Mouse (Mus musculus) lung, postnatal 0 days (tissue): Measurements from ENCODE around the gene Gpr65. TPM values are rescaled to one million over a fixed set of nuclear protein-coding genes. Genes with fewer than 3 reads are reported as not detected.

Experiments used
- ATAC-seq: fragments of 200-750 bp; cut with Nextera tagmentation; 2 replicates; pipeline ENCODE4 v1.8.0; 2017; ENCODE audit warnings: moderate library complexity
- DNase-seq: peaks from one replicate; pipeline ENCODE4 v3.0.0-alpha.2; 2016; ENCODE audit warnings: low spot score
- H3K27ac ChIP-seq: fragments of 300-500 bp; sonication (generic); 2 replicates; pipeline ENCODE4 v1.5.1; 2014; ENCODE audit warnings: antibody characterized with exemption, mild to moderate bottlenecking, low read length, mixed read lengths
- H3K27me3 ChIP-seq: fragments of 300-500 bp; sonication (generic); replicated peaks from 2 replicates; pipeline ENCODE4 v1.6.1; 2014; ENCODE audit warnings: low read length, mixed read lengths; ENCODE audit not compliant: insufficient read depth
- H3K36me3 ChIP-seq: fragments of 300-500 bp; sonication (generic); 2 replicates; pipeline ENCODE4 v1.6.1; 2014; ENCODE audit warnings: low read length, mixed read lengths; ENCODE audit not compliant: insufficient read depth
- H3K4me1 ChIP-seq: fragments of 300-500 bp; sonication (generic); 2 replicates; pipeline ENCODE4 v1.6.1; 2014; ENCODE audit warnings: antibody characterized with exemption, low read depth, low read length, mixed read lengths; ENCODE audit not compliant: insufficient read depth
- H3K4me2 ChIP-seq: fragments of 300-500 bp; sonication (generic); replicated peaks from 2 replicates; pipeline ENCODE4 v1.6.1; 2014; ENCODE audit warnings: low read depth, mild to moderate bottlenecking, low read length, moderate library complexity, mixed read lengths
- H3K4me3 ChIP-seq: fragments of 300-500 bp; sonication (generic); 2 replicates; pipeline ENCODE4 v1.5.1; 2014; ENCODE audit warnings: low read depth, low read length
- H3K9ac ChIP-seq: fragments of 300-500 bp; sonication (generic); replicated peaks from 2 replicates; pipeline ENCODE4 v1.6.1; 2014; ENCODE audit warnings: low read depth, mild to moderate bottlenecking
- H3K9me3 ChIP-seq: fragments of 300-500 bp; sonication (generic); 2 replicates; pipeline ENCODE4 v1.6.1; 2016; ENCODE audit warnings: low read length, mixed read lengths
- CTCF ChIP-seq: IDR thresholded peaks from 2 replicates; pipeline ENCODE4 v1.5.1; 2016; ENCODE audit warnings: antibody characterized with exemption, mild to moderate bottlenecking
- EP300 ChIP-seq: IDR thresholded peaks from 2 replicates; pipeline ENCODE4 v1.6.1; 2016; ENCODE audit warnings: antibody characterized with exemption, mild to moderate bottlenecking, control low read depth
- WGBS: fragments of 180-500 bp; shearing (Covaris S2); extraction: QIAGEN DNeasy Blood & Tissue Kit; methylation state at CpG from one replicate; pipeline ENCODE4 v1.1.7; 2014; 5-methylcytosine and 5-hydroxymethylcytosine counted together
- polyA plus RNA-seq: library from polyadenylated mRNA; unstranded; fragments of >200 nt; fragmentation: Nextera tagmentation; extraction: Ambion mirVana; gene quantifications from 2 replicates; pipeline ENCODE4 v1.2.1, GENCODE M21; 2015

Gpr65 gene
- polyA plus RNA-seq, 1 experiment from 2014 or later = 2.3 TPM

DNA sequence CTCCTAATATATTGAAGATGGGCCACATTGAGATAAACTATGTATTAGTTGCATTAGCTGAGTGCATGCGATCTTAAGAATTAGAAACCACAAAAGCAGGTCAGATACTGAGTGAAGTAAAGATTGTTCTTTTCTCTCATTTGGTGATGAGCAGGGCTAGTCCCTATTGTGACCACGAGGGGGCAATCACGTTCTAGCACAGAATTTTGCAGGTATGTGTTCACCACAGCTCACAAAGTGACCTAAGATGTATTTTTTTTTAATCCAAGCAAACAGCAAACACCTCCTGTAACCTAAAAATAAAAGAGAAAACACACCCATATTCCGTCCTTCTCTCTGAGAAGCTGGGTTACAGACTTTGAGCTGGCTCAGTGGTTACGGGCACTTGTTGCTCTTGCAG is 12.1 kb downstream of the Gpr65 start:
- peak; percentile 65 for DNase-seq
- Histone ChIP-seq H3K27ac (no peak overlapping the region), H3K4me2 (no peak overlapping the region), H3K4me3 (no peak overlapping the region), H3K9me3 (no peaks in the 10 kb centered on the region), H3K27me3 (no peaks in the 10 kb centered on the region), H3K36me3 (no peaks in the 10 kb centered on the region), H3K4me1 (no peaks in the 10 kb centered on the region), H3K9ac (no peak overlapping the region)
- TF ChIP-seq EP300 (no peak), CTCF (peak; percentile 85)
- 25% methylated on average over 5 of the region's 5 CpGs for WGBS
- no peak for ATAC-seq

DNA sequence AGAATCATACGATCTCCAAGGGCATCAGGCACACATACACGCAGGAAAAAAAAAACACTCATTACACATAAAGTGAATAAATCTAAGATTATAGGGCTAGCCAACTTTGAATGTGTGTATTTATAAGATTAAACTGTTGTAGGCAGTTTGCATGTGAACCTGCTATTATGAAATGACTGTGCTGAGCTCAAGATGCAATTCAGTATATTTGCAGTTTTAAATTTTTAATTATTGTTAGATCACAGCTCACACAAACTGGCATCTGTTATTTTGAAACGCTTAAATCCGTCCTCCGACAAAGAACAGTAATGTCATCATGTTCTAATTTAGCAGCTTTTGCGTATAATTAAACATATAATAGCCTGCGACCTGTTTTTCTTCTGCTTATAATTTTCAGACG is 12.6 kb downstream of the Gpr65 start:
- H3K9me3 ChIP-seq = no peaks in the 10 kb centered on the region
- H3K27me3 ChIP-seq = no peaks in the 10 kb centered on the region
- H3K4me1 ChIP-seq = no peaks in the 10 kb centered on the region
- DNase-seq (no peak), ATAC-seq (no peak)
- H3K27ac ChIP-seq = no peak overlapping the region
- TF ChIP-seq EP300 = no peak
- no peak for TF ChIP-seq CTCF
- no peak overlapping the region for H3K9ac ChIP-seq
- H3K4me3 ChIP-seq = no peak overlapping the region
- no peaks in the 10 kb centered on the region for H3K36me3 ChIP-seq
- no peak overlapping the region for H3K4me2 ChIP-seq
- 70% methylated on average over 8 of the region's 8 CpGs for WGBS

DNA sequence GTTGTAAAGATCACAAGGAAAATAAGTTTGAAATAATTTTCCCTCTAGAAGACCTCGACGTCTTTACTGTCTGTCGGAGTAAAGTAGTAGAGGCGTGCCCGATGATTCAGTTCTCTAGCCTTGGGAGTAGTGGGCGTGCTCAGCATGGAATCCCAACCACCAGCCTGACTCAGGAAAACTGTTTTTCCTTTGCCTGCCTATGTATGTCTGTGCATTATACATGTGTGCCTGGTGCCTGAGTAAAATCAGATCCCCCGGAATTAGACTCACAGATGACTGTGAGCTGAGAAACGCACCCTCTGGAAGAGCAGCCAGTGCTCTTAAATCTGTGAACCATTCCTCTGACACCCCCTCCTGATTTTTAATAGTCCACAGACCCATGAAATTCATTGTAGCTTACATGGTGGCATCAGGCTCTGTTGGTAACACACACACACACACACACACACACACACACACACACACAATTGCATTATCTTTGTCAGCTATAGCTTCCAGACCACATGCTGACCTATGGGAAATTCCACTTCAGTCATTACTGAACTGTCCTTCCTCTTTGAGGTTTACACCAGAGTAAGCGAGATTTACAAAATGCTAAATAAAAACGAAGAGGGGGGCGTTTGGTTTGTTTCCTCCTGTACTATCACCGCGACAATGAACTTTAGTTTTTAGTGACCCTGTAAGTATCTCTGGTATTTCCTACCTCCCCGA is 14.5 kb downstream of the Gpr65 start:
- Histone ChIP-seq H3K9ac (no peak overlapping the region), H3K4me2 (no peak overlapping the region), H3K4me3 (no peak overlapping the region), H3K27me3 (no peaks in the 10 kb centered on the region), H3K4me1 (no peaks in the 10 kb centered on the region), H3K9me3 (no peaks in the 10 kb centered on the region), H3K27ac (no peak overlapping the region), H3K36me3 (no peaks in the 10 kb centered on the region)
- WGBS = 70% methylated on average over 14 of the region's 14 CpGs
- no peak for ATAC-seq
- DNase-seq = no peak
- TF ChIP-seq EP300 (no peak), CTCF (no peak)

DNA sequence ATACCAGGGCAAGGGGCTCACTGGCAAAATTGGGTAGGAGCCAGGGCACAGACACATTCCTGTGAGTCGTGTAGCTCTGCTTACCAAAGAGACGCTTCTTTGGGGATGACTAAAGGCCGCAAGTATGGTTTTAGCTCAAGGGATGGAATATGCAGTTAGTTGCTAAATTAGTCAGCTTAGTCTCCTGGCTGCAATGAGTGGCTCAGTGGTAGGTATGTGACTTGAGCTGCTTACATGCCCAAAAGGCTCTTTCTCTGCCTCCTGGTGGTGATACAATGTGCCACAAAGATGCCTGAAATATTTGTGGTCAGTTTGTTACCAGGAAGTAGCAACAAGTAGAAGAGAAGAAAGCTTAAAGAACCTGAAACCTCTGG is 15.0 kb downstream of the Gpr65 start:
- DNase-seq (peak; percentile 18), ATAC-seq (0 out of 2 replicates have a peak, but pooled peaks have one; percentile 38)
- H3K4me3 ChIP-seq = no peak overlapping the region
- no peak for TF ChIP-seq EP300
- TF ChIP-seq CTCF = peak; percentile 47
- WGBS = 51% methylated on average over 3 of the region's 3 CpGs
- no peaks in the 10 kb centered on the region for H3K4me1 ChIP-seq
- no peak overlapping the region for H3K4me2 ChIP-seq
- H3K9me3 ChIP-seq = no peaks in the 10 kb centered on the region
- H3K27ac ChIP-seq = no peak overlapping the region
- H3K9ac ChIP-seq = no peak overlapping the region
- H3K36me3 ChIP-seq = no peaks in the 10 kb centered on the region
- H3K27me3 ChIP-seq = no peaks in the 10 kb centered on the region

DNA sequence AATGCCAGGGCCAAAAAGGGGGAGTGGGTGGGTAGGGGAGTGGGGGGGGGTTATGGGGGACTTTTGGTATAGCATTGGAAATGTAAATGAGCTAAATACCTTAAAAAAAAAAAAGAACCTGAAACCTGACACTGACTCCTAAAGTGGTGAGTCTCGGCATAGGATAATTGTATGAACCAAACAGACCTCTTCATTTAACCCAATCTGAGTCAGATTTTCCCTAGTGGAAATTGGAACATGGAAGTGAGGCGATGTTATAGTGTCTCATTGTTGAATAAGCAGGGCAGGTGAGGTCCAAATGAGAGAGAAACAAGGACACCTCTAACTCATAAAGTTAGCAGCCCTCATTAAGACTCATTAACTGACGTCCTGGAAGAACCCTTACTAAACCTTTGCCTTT is 16.0 kb downstream of the Gpr65 start:
- H3K27ac ChIP-seq = no peak overlapping the region
- H3K9me3 ChIP-seq = no peaks in the 10 kb centered on the region
- no peaks in the 10 kb centered on the region for H3K36me3 ChIP-seq
- TF ChIP-seq CTCF = no peak
- TF ChIP-seq EP300 = no peak
- no peak overlapping the region for H3K4me3 ChIP-seq
- no peaks in the 10 kb centered on the region for H3K27me3 ChIP-seq
- 93% methylated on average over 3 of the region's 3 CpGs for WGBS
- no peak overlapping the region for H3K4me2 ChIP-seq
- DNase-seq (no peak), ATAC-seq (no peak)
- no peak overlapping the region for H3K9ac ChIP-seq
- H3K4me1 ChIP-seq = no peaks in the 10 kb centered on the region

DNA sequence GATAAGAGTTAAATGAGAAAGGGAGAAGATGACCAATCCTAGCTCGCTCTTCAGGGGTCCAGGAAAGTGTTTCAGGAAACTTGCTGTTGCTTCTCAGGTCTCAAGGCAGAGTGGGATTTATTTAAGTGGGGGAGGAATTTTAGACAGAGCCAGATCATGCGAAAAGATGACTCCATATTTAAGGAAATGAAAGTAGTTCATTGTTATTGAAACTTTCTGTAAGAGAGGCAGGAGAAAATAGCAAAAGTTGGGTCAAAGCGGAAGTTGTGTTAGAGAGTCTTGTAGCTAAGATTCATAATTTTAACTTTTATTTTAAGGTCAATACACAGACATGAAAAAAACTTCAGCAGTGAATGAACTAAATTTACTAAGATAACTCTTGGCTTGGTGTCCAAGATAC is 22.0 kb downstream of the Gpr65 start:
- Histone ChIP-seq H3K27ac (no peak overlapping the region), H3K9ac (no peak overlapping the region), H3K36me3 (no peaks in the 10 kb centered on the region), H3K4me3 (no peak overlapping the region), H3K4me1 (no peaks in the 10 kb centered on the region), H3K27me3 (no peaks in the 10 kb centered on the region), H3K4me2 (no peak overlapping the region), H3K9me3 (no peaks in the 10 kb centered on the region)
- WGBS = 49% methylated on average over 3 of the region's 3 CpGs
- no peak for TF ChIP-seq CTCF
- no peak for TF ChIP-seq EP300
- no peak for ATAC-seq
- no peak for DNase-seq

DNA sequence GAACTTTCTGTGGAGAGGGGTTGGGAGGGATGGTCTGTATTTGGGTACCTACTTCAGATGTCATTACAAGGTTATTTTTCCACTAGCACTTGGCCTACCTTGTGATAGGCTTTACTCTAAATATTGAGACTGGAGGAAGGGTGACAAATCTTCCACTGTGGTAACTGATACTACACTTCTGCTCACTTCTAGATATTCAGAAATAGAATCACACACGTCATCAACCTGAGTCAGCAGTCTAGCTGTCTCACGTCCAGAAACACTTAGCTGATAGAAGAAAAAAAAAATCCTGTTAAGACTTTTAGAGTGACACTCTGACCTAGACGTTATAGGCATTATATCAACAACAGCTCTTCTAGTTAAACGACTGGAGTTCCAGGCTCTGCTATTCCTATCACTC is 23.8 kb downstream of the Gpr65 start:
- Histone ChIP-seq H3K9me3 (no peaks in the 10 kb centered on the region), H3K36me3 (no peaks in the 10 kb centered on the region), H3K4me3 (no peak overlapping the region), H3K27me3 (no peaks in the 10 kb centered on the region), H3K9ac (no peak overlapping the region), H3K4me2 (no peak overlapping the region), H3K27ac (no peak overlapping the region), H3K4me1 (no peaks in the 10 kb centered on the region)
- DNase-seq = no peak
- TF ChIP-seq CTCF (no peak), EP300 (no peak)
- WGBS = 28% methylated on average over 4 of the region's 4 CpGs
- no peak for ATAC-seq
